ENCODE assay signal across 8 mouse cellular contexts in genomic region chr14:78482385-78483231, GRCm38 (mm10). TPM values are rescaled to one million over a fixed set of nuclear protein-coding genes. Genes with fewer than 3 reads are reported as not detected.
DNase-seq lines count a peak whose midpoint lies in the region; ATAC-seq and TF ChIP-seq lines count a peak whose summit lies in the region.

No protein-coding gene starts in this region.

- no peaks in the 10 kb centered on the region for H3K36me3 ChIP-seq in limb, embryonic 14.5 days (ENCODE audit: control insufficient read depth, insufficient read depth, low read length)
- no peaks in the 10 kb centered on the region for H3K36me3 ChIP-seq in midbrain, embryonic 15.5 days (replicated peaks)
- H3K36me3 ChIP-seq in stomach, embryonic 16.5 days (ENCODE audit: control insufficient read depth, insufficient read depth, low read length): no peaks in the 10 kb centered on the region

- H3K4me2 ChIP-seq in limb, embryonic 14.5 days (replicated peaks; ENCODE audit: low read depth, low read length, severe bottlenecking): peak overlapping the region; percentile 32
- H3K4me2 ChIP-seq in midbrain, embryonic 15.5 days: peak overlapping the region; percentile 34
- peak overlapping the region; percentile 46 for H3K4me2 ChIP-seq in stomach, embryonic 16.5 days (ENCODE audit: low read depth, low read length)

- H3K9ac ChIP-seq in limb, embryonic 14.5 days (ENCODE audit: low read depth, low read length, severe bottlenecking): no peak overlapping the region
- H3K9ac ChIP-seq in midbrain, embryonic 15.5 days: 0 out of 2 replicates have a peak overlapping the region, but pooled peaks have one; percentile 16
- 0 out of 2 replicates have a peak overlapping the region, but pooled peaks have one; percentile 48 for H3K9ac ChIP-seq in stomach, embryonic 16.5 days (ENCODE audit: low read length)

- DNase-seq in urinary bladder, postnatal 14 days (ENCODE audit: low spot score): peak; percentile 26
- DNase-seq in urinary bladder, postnatal 10 days (ENCODE audit: low spot score): no peak
- peak; percentile 38 for DNase-seq in gastrocnemius, postnatal 25 days
- DNase-seq in kidney, adult 9 months: peak; percentile 44
- peak; percentile 74 for DNase-seq in limb, embryonic 14.5 days (ENCODE audit: low spot score)

- no peaks in the 10 kb centered on the region for H3K27me3 ChIP-seq in limb, embryonic 14.5 days (ENCODE audit: control insufficient read depth, insufficient read depth, low read length)
- H3K27me3 ChIP-seq in midbrain, embryonic 15.5 days (replicated peaks): no peaks in the 10 kb centered on the region
- H3K27me3 ChIP-seq in stomach, embryonic 16.5 days (ENCODE audit: control insufficient read depth, insufficient read depth, low read length): no peaks in the 10 kb centered on the region

- H3K4me1 ChIP-seq in cortical plate, adult 2 months (ENCODE audit: control insufficient read depth, insufficient read depth, low read length): peaks cover 3% of the 10 kb centered on the region; the same call in 1 of the 2 replicates
- H3K4me1 ChIP-seq in limb, embryonic 14.5 days (ENCODE audit: control insufficient read depth, insufficient read depth, low read length): no peaks in the 10 kb centered on the region
- peaks cover 3% of the 10 kb centered on the region; the same call in 1 of the 2 replicates for H3K4me1 ChIP-seq in midbrain, embryonic 15.5 days
- no peaks in the 10 kb centered on the region for H3K4me1 ChIP-seq in stomach, embryonic 16.5 days (ENCODE audit: control insufficient read depth, insufficient read depth, low read length)

- TF ChIP-seq CTCF in cortical plate, adult 2 months (IDR thresholded peaks at IDR 0.05; ENCODE audit: extremely low read depth, insufficient read depth, low read length): peak; percentile 98

- no peaks in the 10 kb centered on the region for H3K9me3 ChIP-seq in limb, embryonic 14.5 days (ENCODE audit: control insufficient read depth, low read length)
- no peaks in the 10 kb centered on the region for H3K9me3 ChIP-seq in midbrain, embryonic 15.5 days
- H3K9me3 ChIP-seq in stomach, embryonic 16.5 days (replicated peaks; ENCODE audit: control insufficient read depth, low read length): no peaks in the 10 kb centered on the region

- WGBS in limb, embryonic 14.5 days: 23% methylated on average over 14 of the region's 14 CpGs
- WGBS in midbrain, embryonic 15.5 days: 20% methylated on average over 14 of the region's 14 CpGs
- WGBS in stomach, embryonic 16.5 days: 20% methylated on average over 14 of the region's 14 CpGs

- ATAC-seq in limb, embryonic 14.5 days (ENCODE audit: low FRiP score, low read depth): peak; percentile 89
- peak; percentile 97 for ATAC-seq in midbrain, embryonic 15.5 days (replicated peaks)
- peak; percentile 86; the same call in 1 of the 2 replicates for ATAC-seq in stomach, embryonic 16.5 days (ENCODE audit: insufficient read depth, low FRiP score)

- no peak overlapping the region for H3K27ac ChIP-seq in cortical plate, adult 2 months (ENCODE audit: insufficient read depth, low read length)
- no peak overlapping the region for H3K27ac ChIP-seq in limb, embryonic 14.5 days (replicated peaks; ENCODE audit: low read depth, low read length)
- H3K27ac ChIP-seq in midbrain, embryonic 15.5 days: no peak overlapping the region
- no peak overlapping the region for H3K27ac ChIP-seq in stomach, embryonic 16.5 days (ENCODE audit: low read length)

- no peak overlapping the region for H3K4me3 ChIP-seq in cortical plate, adult 2 months (ENCODE audit: insufficient read depth, low read length)
- no peak overlapping the region for H3K4me3 ChIP-seq in limb, embryonic 14.5 days (replicated peaks; ENCODE audit: low read length)
- H3K4me3 ChIP-seq in midbrain, embryonic 15.5 days: no peak overlapping the region
- peak overlapping the region; percentile 14; the same call in 1 of the 2 replicates for H3K4me3 ChIP-seq in stomach, embryonic 16.5 days (replicated peaks; ENCODE audit: low read length)

- no peak for TF ChIP-seq POLR2A in cortical plate, adult 2 months (IDR thresholded peaks at IDR 0.05; ENCODE audit: extremely low read depth, insufficient read depth, low read length)
- TF ChIP-seq POLR2A in limb, embryonic 14.5 days (IDR thresholded peaks at IDR 0.05; ENCODE audit: borderline replicate concordance, extremely low read depth, insufficient read depth, insufficient read length): no peak

RNA-seq across cellular contexts. Expression of gene Akap11, which starts 54.0 kb away (rescaled TPM):
- polyA plus RNA-seq in cortical plate, adult 2 months (2012; rRNA removed): 53.9 and 54.3 TPM in 2 replicates
- total RNA-seq in gastrocnemius, postnatal 25 days (2021): 10 to 100 TPM in 1 of 2 experiments, 1 to 10 TPM in 1; 10.0 to 15.6 TPM
- polyA plus RNA-seq in limb, embryonic 14.5 days (2012; rRNA removed): 25.0 and 26.9 TPM in 2 replicates
- polyA plus RNA-seq in limb, embryonic 14.5 days (2014; fragmentation: Nextera tagmentation; extraction: Ambion mirVana): 17.9 and 19.1 TPM in 2 replicates
- polyA plus RNA-seq in midbrain, embryonic 15.5 days (2015; fragmentation: Nextera tagmentation; extraction: Ambion mirVana): 38.8 and 43.5 TPM in 2 replicates
- polyA plus RNA-seq in stomach, embryonic 16.5 days (2015; fragmentation: Nextera tagmentation; extraction: Ambion mirVana): 16.3 and 17.6 TPM in 2 replicates
